Mouse (Mus musculus) layer of hippocampus, postnatal 14 days (tissue): Measurements from ENCODE around the gene Xcr1. TPM values are rescaled to one million over a fixed set of nuclear protein-coding genes. Genes with fewer than 3 reads are reported as not detected.
A peak's percentile ranks its signal among the peaks of the same experiment; 100 is the strongest.

ENCODE experiments used
- DNase-seq, 2 experiments: peaks; one replicate each; pipeline ENCODE4 v3.0.0; 2021 to 2022; ENCODE audit warnings: low spot score in 2 of 2, mixed read lengths in 1 of 2
- long read RNA-seq, 2 experiments: library from polyadenylated mRNA; stranded (forward); transcript quantifications; one replicate each; pipeline ENCODE4 v2.0.0; 2021
- total RNA-seq, 2 experiments: library from RNA; stranded (reverse); gene quantifications; 2 replicates each; pipeline ENCODE4 v1.2.3; 2021

The Xcr1 gene
- not detected for total RNA-seq
- long read RNA-seq, experiment 1: 0 reads
- long read RNA-seq, experiment 2: 0 reads

GRCm38 (mm10) chr9:123861929-123862328 is at the start of gene Xcr1:
Gene Xcr1 (minus strand): TSS chr9:123862029.
- no peak for DNase-seq

- DNase-seq: no peak
These were observed 10.2 kb upstream of the Xcr1 start for GRCm38 (mm10) chr9:123872049-123872448.

- DNase-seq: no peak
These were observed 7.4 kb upstream of the Xcr1 start for GRCm38 (mm10) chr9:123869167-123869784.

- DNase-seq: no peak
These were observed 1.8 kb upstream of the Xcr1 start for GRCm38 (mm10) chr9:123863641-123864040.

- no peak for DNase-seq
These were observed 1.2 kb upstream of the Xcr1 start for GRCm38 (mm10) chr9:123862895-123863616.

GRCm38 (mm10) chr9:123856836-123857235 is 5.0 kb downstream of the Xcr1 start:
- DNase-seq: no peak

- DNase-seq: no peak
These were observed 9.1 kb downstream of the Xcr1 start for GRCm38 (mm10) chr9:123852449-123853390.

GRCm38 (mm10) chr9:123851713-123852448 is 9.9 kb downstream of the Xcr1 start, which contains the start of gene Fyco1:
Gene Fyco1 (minus strand): TSS chr9:123851899.
- peak; percentile 91 to 98 for DNase-seq

- peak in 1 of 2 experiments; percentile 42 for DNase-seq
These were observed 10.6 kb downstream of the Xcr1 start for GRCm38 (mm10) chr9:123851062-123851712.

- peak; percentile 20 to 52 for DNase-seq
These were observed 11.1 kb downstream of the Xcr1 start for GRCm38 (mm10) chr9:123850705-123851061.

- DNase-seq: peak in 1 of 2 experiments; percentile 49
These were observed 11.7 kb downstream of the Xcr1 start for GRCm38 (mm10) chr9:123849976-123850695.

GRCm38 (mm10) chr9:123846490-123846889 is 15.3 kb downstream of the Xcr1 start:
- no peak for DNase-seq

- DNase-seq: no peak
These were observed 16.7 kb downstream of the Xcr1 start for GRCm38 (mm10) chr9:123845120-123845519.

- no peak for DNase-seq
These were observed 17.4 kb downstream of the Xcr1 start for GRCm38 (mm10) chr9:123844468-123844867.

- DNase-seq: no peak
These were observed 21.6 kb downstream of the Xcr1 start for GRCm38 (mm10) chr9:123840243-123840642.

GRCm38 (mm10) chr9:123835851-123836250 is 26.0 kb downstream of the Xcr1 start:
- DNase-seq: no peak

GRCm38 (mm10) chr9:123828916-123829315 is 32.9 kb downstream of the Xcr1 start:
- DNase-seq: no peak

- no peak for DNase-seq
These were observed 35.2 kb downstream of the Xcr1 start for GRCm38 (mm10) chr9:123826631-123827030.

GRCm38 (mm10) chr9:123818601-123819000 is 43.2 kb downstream of the Xcr1 start:
- no peak for DNase-seq

GRCm38 (mm10) chr9:123815996-123816395 is 45.8 kb downstream of the Xcr1 start:
- DNase-seq: no peak
